Mouse (Mus musculus): ENCODE data around the gene Pdcd2.

GRCm38 (mm10) chr17:15517776-15518175, 9.3 kb downstream of the Pdcd2 start:
- TF ChIP-seq CTCF (IDR thresholded peaks at IDR 0.05; ENCODE audit: extremely low read depth, insufficient read length, insufficient replicate concordance, low read depth, low read length): no peak
- TF ChIP-seq POLR2A (IDR thresholded peaks at IDR 0.05; ENCODE audit: low read depth, low read length): no peak

Data from small intestine, adult 2 months (tissue).